Mouse (Mus musculus) olfactory bulb, adult 2 months (tissue): ENCODE results near the gene Ndufb10. TPM values are rescaled to one million over a fixed set of nuclear protein-coding genes. Genes with fewer than 3 reads are reported as not detected.

Experiments used
- H3K27ac ChIP-seq: fragments of 200-500 bp; 2 replicates; pipeline ENCODE4 v1.5.1; 2012; ENCODE audit warnings: low read depth, low read length; ENCODE audit not compliant: insufficient read depth
- H3K4me1 ChIP-seq: fragments of 200-500 bp; 2 replicates; pipeline ENCODE4 v1.6.1; 2012; ENCODE audit warnings: low read length; ENCODE audit not compliant: control insufficient read depth, insufficient read depth
- H3K4me3 ChIP-seq: fragments of 200-500 bp; 2 replicates; pipeline ENCODE4 v1.5.1; 2012; ENCODE audit warnings: mild to moderate bottlenecking, low read depth, low read length, moderate library complexity; ENCODE audit not compliant: insufficient read depth
- CTCF ChIP-seq: fragments of 200-500 bp; IDR thresholded peaks from 2 replicates; pipeline ENCODE4 v1.5.1; 2012; ENCODE audit warnings: low read depth, mild to moderate bottlenecking, low read length, moderate library complexity; ENCODE audit not compliant: insufficient read depth
- POLR2A ChIP-seq: fragments of 200-500 bp; IDR thresholded peaks from 2 replicates; pipeline ENCODE4 v1.6.1; 2012; ENCODE audit warnings: mild to moderate bottlenecking, low read depth, low read length, moderate library complexity; ENCODE audit not compliant: insufficient read depth
- WGBS: fragments of 180-500 bp; shearing (Covaris S2); methylation state at CpG from one replicate; pipeline ENCODE4 v1.1.7; 2018; 5-methylcytosine and 5-hydroxymethylcytosine counted together
- polyA plus RNA-seq: library from polyadenylated mRNA; stranded (reverse); fragments of >200 nt; gene quantifications from 2 replicates; pipeline ENCODE4 v1.2.4, GENCODE M21; 2012; ENCODE audit warnings: low replicate concordance; ENCODE audit not compliant: missing spikeins, insufficient read depth, insufficient read length

The Ndufb10 gene
- polyA plus RNA-seq, 1 experiment, result not detected

- TF ChIP-seq POLR2A, result no peak
- TF ChIP-seq CTCF, result no peak
- WGBS, result 54% methylated on average over 16 of the region's 16 CpGs
These were observed 37.8 kb downstream of the Ndufb10 start for GRCm38 (mm10) chr17:24686514-24686913.

GRCm38 (mm10) chr17:24677500-24678080, 46.7 kb downstream of the Ndufb10 start:
- WGBS, result 93% methylated on average over 24 of the region's 24 CpGs
- H3K4me1 ChIP-seq, result peaks cover 15% of the 10 kb centered on the region
- TF ChIP-seq CTCF, result no peak
- TF ChIP-seq POLR2A, result no peak
- no peak overlapping the region for H3K4me3 ChIP-seq
- H3K27ac ChIP-seq, result no peak overlapping the region

More at GRCm38 (mm10) chr17:24686514-24686913, 37.8 kb downstream of the Ndufb10 start:
- H3K4me3 ChIP-seq, result no peak overlapping the region
- peaks cover 25% of the 10 kb centered on the region for H3K4me1 ChIP-seq
- H3K27ac ChIP-seq, result no peak overlapping the region

- 94% methylated on average over 5 of the region's 5 CpGs for WGBS
- TF ChIP-seq CTCF, result no peak
- TF ChIP-seq POLR2A, result no peak
These were observed 47.4 kb downstream of the Ndufb10 start for GRCm38 (mm10) chr17:24676877-24677276.

GRCm38 (mm10) chr17:24676187-24676586, 48.1 kb downstream of the Ndufb10 start:
- WGBS, result 37% methylated on average over 2 of the region's 2 CpGs
- Histone ChIP-seq H3K4me3 (no peak overlapping the region), H3K4me1 (peaks cover 24% of the 10 kb centered on the region), H3K27ac (no peak overlapping the region)
- no peak; the same call in 1 of the 2 replicates for TF ChIP-seq CTCF
- TF ChIP-seq POLR2A, result no peak

More at GRCm38 (mm10) chr17:24676877-24677276, 47.4 kb downstream of the Ndufb10 start:
- no peak overlapping the region for H3K4me3 ChIP-seq
- peaks cover 21% of the 10 kb centered on the region for H3K4me1 ChIP-seq
- no peak overlapping the region for H3K27ac ChIP-seq

- WGBS, result 53% methylated on average over 7 of the region's 7 CpGs
- peaks cover 26% of the 10 kb centered on the region for H3K4me1 ChIP-seq
- H3K27ac ChIP-seq, result no peak overlapping the region
- H3K4me3 ChIP-seq, result no peak overlapping the region
- no peak for TF ChIP-seq POLR2A
- TF ChIP-seq CTCF, result no peak
These were observed 50.0 kb downstream of the Ndufb10 start for GRCm38 (mm10) chr17:24674277-24674676.

- Histone ChIP-seq H3K4me3 (no peak overlapping the region), H3K4me1 (peaks cover 26% of the 10 kb centered on the region), H3K27ac (no peak overlapping the region)
- TF ChIP-seq POLR2A (no peak), CTCF (no peak)
- 32% methylated on average over 5 of the region's 5 CpGs for WGBS
These were observed 52.1 kb downstream of the Ndufb10 start for GRCm38 (mm10) chr17:24672141-24672540.

Other genes with a start within 250 kb of the Ndufb10 start
- gene Mlst8, start 245.4 kb downstream of the Ndufb10 start, polyA plus RNA-seq, result not detected in 2 replicates
- gene Caskin1, start 235.9 kb downstream of the Ndufb10 start, polyA plus RNA-seq, result not detected in 2 replicates
- not detected in 2 replicates for gene Traf7, start 196.5 kb downstream of the Ndufb10 start, polyA plus RNA-seq
- gene Rab26, start 190.3 kb downstream of the Ndufb10 start, polyA plus RNA-seq, result not detected in 2 replicates
- not detected in 2 replicates for gene Pkd1, start 174.6 kb downstream of the Ndufb10 start, polyA plus RNA-seq
- gene Tsc2, start 91.8 kb downstream of the Ndufb10 start, polyA plus RNA-seq, result 286 TPM in 1 of 2 replicates, not detected in the other
- not detected in 2 replicates for gene Nthl1, start 91.8 kb downstream of the Ndufb10 start, polyA plus RNA-seq
- gene Slc9a3r2, start 74.2 kb downstream of the Ndufb10 start, polyA plus RNA-seq, result not detected in 2 replicates
- gene Npw, start 66.0 kb downstream of the Ndufb10 start, polyA plus RNA-seq, result not detected in 2 replicates
- not detected in 2 replicates for gene Zfp598, start 54.8 kb downstream of the Ndufb10 start, polyA plus RNA-seq
- not detected in 2 replicates for gene Syngr3, start 34.5 kb downstream of the Ndufb10 start, polyA plus RNA-seq
- not detected in 2 replicates for gene Gfer, start 28.3 kb downstream of the Ndufb10 start, polyA plus RNA-seq
- not detected in 2 replicates for gene Noxo1, start 28.2 kb downstream of the Ndufb10 start, polyA plus RNA-seq
- not detected in 2 replicates for gene Tbl3, start 16.8 kb downstream of the Ndufb10 start, polyA plus RNA-seq
- not detected in 2 replicates for gene Rnf151, start 6.4 kb downstream of the Ndufb10 start, polyA plus RNA-seq
- gene Rps2, start 6.4 kb downstream of the Ndufb10 start, polyA plus RNA-seq, result not detected in 2 replicates
- gene Rpl3l, start 3.3 kb upstream of the Ndufb10 start, polyA plus RNA-seq, result not detected in 2 replicates
- not detected in 2 replicates for gene Msrb1, start 12.2 kb upstream of the Ndufb10 start, polyA plus RNA-seq
- gene Hs3st6, start 28.5 kb upstream of the Ndufb10 start, polyA plus RNA-seq, result not detected in 2 replicates
- not detected in 2 replicates for gene Meiob, start 79.8 kb upstream of the Ndufb10 start, polyA plus RNA-seq
- not detected in 2 replicates for gene Hagh, start 115.7 kb upstream of the Ndufb10 start, polyA plus RNA-seq
- not detected in 2 replicates for gene Fahd1, start 125.9 kb upstream of the Ndufb10 start, polyA plus RNA-seq
- not detected in 2 replicates for gene Igfals, start 141.5 kb upstream of the Ndufb10 start, polyA plus RNA-seq
- gene Nubp2, start 161.9 kb upstream of the Ndufb10 start, polyA plus RNA-seq, result not detected in 2 replicates
- gene Spsb3, start 162.2 kb upstream of the Ndufb10 start, polyA plus RNA-seq, result not detected in 2 replicates
- not detected in 2 replicates for gene Eme2, start 170.6 kb upstream of the Ndufb10 start, polyA plus RNA-seq
- not detected in 2 replicates for gene Mrps34, start 170.6 kb upstream of the Ndufb10 start, polyA plus RNA-seq
- gene Nme3, start 172.0 kb upstream of the Ndufb10 start, polyA plus RNA-seq, result not detected in 2 replicates
- gene Mapk8ip3, start 212.5 kb upstream of the Ndufb10 start, polyA plus RNA-seq, result 307 TPM in 1 of 2 replicates, not detected in the other
- not detected in 2 replicates for gene Jpt2, start 236.2 kb upstream of the Ndufb10 start, polyA plus RNA-seq